Mouse (Mus musculus) frontal cortex, postnatal 10 days (tissue): ENCODE measurements around the gene Pts.

Experiments
- DNase-seq, 2 experiments: peaks; one replicate each; pipeline ENCODE4 v3.0.0; 2022; ENCODE audit warnings: low spot score in 2 of 2, mixed read lengths in 1 of 2

Pts gene

GRCm38 (mm10) chr9:50490836-50491235 is 37.7 kb downstream of the Pts start:
- no peak for DNase-seq

GRCm38 (mm10) chr9:50485521-50485920 is 43.0 kb downstream of the Pts start:
- no peak for DNase-seq

GRCm38 (mm10) chr9:50482743-50483142 is 45.8 kb downstream of the Pts start:
- peak in 1 of 2 experiments; percentile 18 for DNase-seq

GRCm38 (mm10) chr9:50479476-50479875 is 49.0 kb downstream of the Pts start:
- no peak for DNase-seq

GRCm38 (mm10) chr9:50478826-50479225 is 49.7 kb downstream of the Pts start:
- DNase-seq, result no peak

- DNase-seq, result no peak
These were observed 51.3 kb downstream of the Pts start for GRCm38 (mm10) chr9:50477270-50477669.

GRCm38 (mm10) chr9:50476651-50477050 is 51.9 kb downstream of the Pts start:
- no peak for DNase-seq

GRCm38 (mm10) chr9:50475745-50476144 is 52.8 kb downstream of the Pts start:
- no peak for DNase-seq

GRCm38 (mm10) chr9:50475318-50475717 is 53.2 kb downstream of the Pts start:
- DNase-seq, result no peak
